Mouse (Mus musculus) layer of hippocampus, postnatal 25 days (tissue): ENCODE data around the gene Zdhhc23. TPM values are rescaled to one million over a fixed set of nuclear protein-coding genes. Genes with fewer than 3 reads are reported as not detected.

Experiments used
- DNase-seq, 2 experiments: peaks; one replicate each; pipeline ENCODE4 v3.0.0; 2022; ENCODE audit warnings: mixed read lengths in 2 of 2, low spot score in 1 of 2; ENCODE audit errors: extremely low spot score in 1 of 2
- total RNA-seq, 2 experiments: library from RNA; stranded (reverse); gene quantifications; 2 replicates each; pipeline ENCODE4 v1.2.3; 2021

Zdhhc23 gene
- 10 to 100 TPM; 40.5 to 54.2 TPM for total RNA-seq

- no peak for DNase-seq
Observed at GRCm38 (mm10) chr16:43979328-43980109, at the start of gene Zdhhc23. Zdhhc23 (minus strand) TSS chr16:43979791.

GRCm38 (mm10) chr16:44029273-44029672 is 49.7 kb upstream of the Zdhhc23 start:
- DNase-seq, result no peak

GRCm38 (mm10) chr16:44026822-44027221 is 47.2 kb upstream of the Zdhhc23 start:
- DNase-seq, result no peak

GRCm38 (mm10) chr16:44026210-44026609 is 46.6 kb upstream of the Zdhhc23 start:
- DNase-seq, result no peak

GRCm38 (mm10) chr16:44018986-44019548 is 39.5 kb upstream of the Zdhhc23 start:
- DNase-seq, result no peak

GRCm38 (mm10) chr16:44018372-44018771 is 38.8 kb upstream of the Zdhhc23 start:
- no peak for DNase-seq

- no peak for DNase-seq
Observed at GRCm38 (mm10) chr16:44017707-44018106, 38.1 kb upstream of the Zdhhc23 start.

GRCm38 (mm10) chr16:44016164-44016563 is 36.6 kb upstream of the Zdhhc23 start:
- DNase-seq, result no peak

GRCm38 (mm10) chr16:44015416-44016158 is 36.0 kb upstream of the Zdhhc23 start:
- no peak for DNase-seq

GRCm38 (mm10) chr16:44011010-44011409 is 31.4 kb upstream of the Zdhhc23 start:
- no peak for DNase-seq

- no peak for DNase-seq
Observed at GRCm38 (mm10) chr16:44002086-44002485, 22.5 kb upstream of the Zdhhc23 start.

GRCm38 (mm10) chr16:43999541-43999940 is 19.9 kb upstream of the Zdhhc23 start:
- DNase-seq, result no peak

- no peak for DNase-seq
Observed at GRCm38 (mm10) chr16:43999111-43999510, 19.5 kb upstream of the Zdhhc23 start.

GRCm38 (mm10) chr16:43994623-43995022 is 15.0 kb upstream of the Zdhhc23 start:
- no peak for DNase-seq

GRCm38 (mm10) chr16:43986299-43986698 is 6.7 kb upstream of the Zdhhc23 start:
- DNase-seq, result no peak

- no peak for DNase-seq
Observed at GRCm38 (mm10) chr16:43980110-43980609, 569 bp upstream of the Zdhhc23 start.

GRCm38 (mm10) chr16:43979010-43979327 is 622 bp downstream of the Zdhhc23 start:
- DNase-seq, result no peak

- DNase-seq, result no peak
Observed at GRCm38 (mm10) chr16:43973606-43974220, 5.9 kb downstream of the Zdhhc23 start.

- DNase-seq, result no peak
Observed at GRCm38 (mm10) chr16:43973147-43973546, 6.4 kb downstream of the Zdhhc23 start.

GRCm38 (mm10) chr16:43972391-43972790 is 7.2 kb downstream of the Zdhhc23 start:
- DNase-seq, result no peak

- DNase-seq, result no peak
Observed at GRCm38 (mm10) chr16:43971741-43972140, 7.8 kb downstream of the Zdhhc23 start.
